Mouse (Mus musculus) spleen, embryonic (tissue): ENCODE measurements around the gene Fcnb.

Experiments
- CTCF ChIA-PET: fragments of 350-600 bp; sonication (Branson Sonifier 250); formaldehyde crosslinking; loops from one replicate; lab custom pipeline; 2022; lab: Charles Lee

The Fcnb gene

GRCm38 (mm10) chr2:28086112-28086511 lies 1.4 kb upstream of the Fcnb start:
- CTCF ChIA-PET, result no interaction called here

- CTCF ChIA-PET, result no interaction called here
Observed at GRCm38 (mm10) chr2:28075616-28076187, 9.0 kb downstream of the Fcnb start.

GRCm38 (mm10) chr2:28068537-28068878 lies 16.2 kb downstream of the Fcnb start:
- CTCF ChIA-PET, result no interaction called here

- CTCF ChIA-PET, result no interaction called here
Observed at GRCm38 (mm10) chr2:28067821-28068536, 16.7 kb downstream of the Fcnb start.

GRCm38 (mm10) chr2:28067175-28067574 lies 17.5 kb downstream of the Fcnb start:
- CTCF ChIA-PET, result no interaction called here

GRCm38 (mm10) chr2:28066686-28067085 lies 18.0 kb downstream of the Fcnb start:
- CTCF ChIA-PET, result no interaction called here

GRCm38 (mm10) chr2:28065081-28065651 lies 19.5 kb downstream of the Fcnb start:
- CTCF ChIA-PET, result no interaction called here

- CTCF ChIA-PET, result no interaction called here
Observed at GRCm38 (mm10) chr2:28064339-28065080, 20.2 kb downstream of the Fcnb start.

GRCm38 (mm10) chr2:28063711-28064338 lies 20.9 kb downstream of the Fcnb start:
- CTCF ChIA-PET, result no interaction called here

GRCm38 (mm10) chr2:28059922-28060321 lies 24.8 kb downstream of the Fcnb start:
- CTCF ChIA-PET, result no interaction called here

- CTCF ChIA-PET, result no interaction called here
Observed at GRCm38 (mm10) chr2:28047092-28047491, 37.6 kb downstream of the Fcnb start.

- CTCF ChIA-PET, result no interaction called here
Observed at GRCm38 (mm10) chr2:28046311-28046710, 38.4 kb downstream of the Fcnb start.

- CTCF ChIA-PET, result no interaction called here
Observed at GRCm38 (mm10) chr2:28044920-28045598, 39.6 kb downstream of the Fcnb start.

- CTCF ChIA-PET, result no interaction called here
Observed at GRCm38 (mm10) chr2:28040466-28040865, 44.2 kb downstream of the Fcnb start.

- CTCF ChIA-PET, result no interaction called here
Observed at GRCm38 (mm10) chr2:28039647-28040325, 44.9 kb downstream of the Fcnb start.

- CTCF ChIA-PET, result no interaction called here
Observed at GRCm38 (mm10) chr2:28038391-28039096, 46.1 kb downstream of the Fcnb start.

- CTCF ChIA-PET, result no interaction called here
Observed at GRCm38 (mm10) chr2:28037505-28038390, 46.9 kb downstream of the Fcnb start.

- CTCF ChIA-PET, result no interaction called here
Observed at GRCm38 (mm10) chr2:28036788-28037187, 47.9 kb downstream of the Fcnb start.

- CTCF ChIA-PET, result no interaction called here
Observed at GRCm38 (mm10) chr2:28034011-28034710, 50.5 kb downstream of the Fcnb start.
